Mouse (Mus musculus) spleen, adult 2 months (tissue): Measurements from ENCODE around the gene Sycn. TPM values are rescaled to one million over a fixed set of nuclear protein-coding genes. Genes with fewer than 3 reads are reported as not detected.

Experiments
- DNase-seq, 2 experiments: peaks; one replicate each; pipeline versions ENCODE4 v3.0.0 to v3.0.0-alpha.2; 2012 to 2021; ENCODE audit warnings: low spot score in 2 of 2, low read depth in 1 of 2
- H3K27ac ChIP-seq: fragments of 200-500 bp; 2 replicates; pipeline ENCODE4 v1.5.1; 2012; ENCODE audit warnings: low read length, inconsistent platforms; ENCODE audit not compliant: insufficient read depth
- H3K27me3 ChIP-seq: fragments of 200-500 bp; 2 replicates; pipeline ENCODE4 v1.6.1; 2012; ENCODE audit warnings: mild to moderate bottlenecking, moderate library complexity, low read length, inconsistent platforms; ENCODE audit not compliant: control insufficient read depth, insufficient read depth
- H3K36me3 ChIP-seq: fragments of 200-500 bp; 2 replicates; pipeline ENCODE4 v1.6.1; 2012; ENCODE audit warnings: mild to moderate bottlenecking, low read length, inconsistent platforms; ENCODE audit not compliant: control insufficient read depth, insufficient read depth
- H3K4me1 ChIP-seq: fragments of 200-500 bp; 2 replicates; pipeline ENCODE4 v1.6.1; 2011; ENCODE audit warnings: inconsistent platforms; ENCODE audit not compliant: control insufficient read depth, insufficient read depth, insufficient read length
- H3K4me3 ChIP-seq: fragments of 200-500 bp; 2 replicates; pipeline ENCODE4 v1.5.1; 2011; ENCODE audit warnings: mild to moderate bottlenecking, inconsistent platforms; ENCODE audit not compliant: insufficient read depth, insufficient read length; ENCODE audit errors: extremely low read depth
- CTCF ChIP-seq: fragments of 200-500 bp; IDR thresholded peaks from 2 replicates; pipeline ENCODE4 v1.5.1; 2011; ENCODE audit warnings: mild to moderate bottlenecking, inconsistent platforms; ENCODE audit not compliant: insufficient read depth, insufficient read length, insufficient replicate concordance; ENCODE audit errors: extremely low read depth
- POLR2A ChIP-seq: fragments of 200-500 bp; IDR thresholded peaks from 2 replicates; pipeline ENCODE4 v1.6.1; 2011; ENCODE audit warnings: low read depth, low read length, inconsistent platforms
- WGBS: fragments of 180-500 bp; shearing (Covaris S2); methylation state at CpG from one replicate; pipeline ENCODE4 v1.1.7; 2018; 5-methylcytosine and 5-hydroxymethylcytosine counted together
- polyA plus RNA-seq: library from polyadenylated mRNA; depleted of rRNA; stranded (reverse); fragments of >200 nt; gene quantifications from 2 replicates; pipeline ENCODE4 v1.2.3, GENCODE M21; 2012

Sycn gene
- polyA plus RNA-seq, 1 experiment, result 3,549 TPM

GRCm38 (mm10) chr7:28557069-28557468 is 16.4 kb downstream of the Sycn start:
- DNase-seq, result no peak
- TF ChIP-seq CTCF (no peak), POLR2A (no peak)
- no peaks in the 10 kb centered on the region for H3K27me3 ChIP-seq
- no peak overlapping the region for H3K4me3 ChIP-seq
- H3K27ac ChIP-seq, result no peak overlapping the region
- H3K36me3 ChIP-seq, result peaks cover 11% of the 10 kb centered on the region
- 73% methylated on average over 5 of the region's 5 CpGs for WGBS
- no peaks in the 10 kb centered on the region for H3K4me1 ChIP-seq

- 22% methylated on average over 6 of the region's 6 CpGs for WGBS
- no peak overlapping the region for H3K4me3 ChIP-seq
- no peak for DNase-seq
Observed at GRCm38 (mm10) chr7:28557708-28558107, 17.0 kb downstream of the Sycn start.

GRCm38 (mm10) chr7:28558486-28558885 is 17.8 kb downstream of the Sycn start:
- Histone ChIP-seq H3K4me3 (no peak overlapping the region), H3K36me3 (peaks cover 11% of the 10 kb centered on the region), H3K4me1 (no peaks in the 10 kb centered on the region), H3K27me3 (no peaks in the 10 kb centered on the region), H3K27ac (no peak overlapping the region)
- TF ChIP-seq POLR2A (no peak), CTCF (no peak)
- 76% methylated on average over 4 of the region's 4 CpGs for WGBS
- no peak for DNase-seq

More at GRCm38 (mm10) chr7:28557708-28558107, 17.0 kb downstream of the Sycn start:
- TF ChIP-seq POLR2A (no peak), CTCF (no peak)
- H3K27me3 ChIP-seq, result no peaks in the 10 kb centered on the region
- no peaks in the 10 kb centered on the region for H3K4me1 ChIP-seq
- H3K36me3 ChIP-seq, result peaks cover 11% of the 10 kb centered on the region
- no peak overlapping the region for H3K27ac ChIP-seq

- Histone ChIP-seq H3K27me3 (no peaks in the 10 kb centered on the region), H3K4me1 (no peaks in the 10 kb centered on the region), H3K36me3 (peaks cover 15% of the 10 kb centered on the region), H3K4me3 (no peak overlapping the region), H3K27ac (no peak overlapping the region)
- TF ChIP-seq POLR2A, result no peak
- DNase-seq, result no peak
- WGBS, result 80% methylated on average over 10 of the region's 10 CpGs
Observed at GRCm38 (mm10) chr7:28560856-28561255, 20.2 kb downstream of the Sycn start.

- 94% methylated on average over 11 of the region's 11 CpGs for WGBS
- no peaks in the 10 kb centered on the region for H3K4me1 ChIP-seq
- no peak for DNase-seq
- peaks cover 17% of the 10 kb centered on the region for H3K36me3 ChIP-seq
- no peak for TF ChIP-seq POLR2A
- TF ChIP-seq CTCF, result no peak
- no peaks in the 10 kb centered on the region for H3K27me3 ChIP-seq
- H3K27ac ChIP-seq, result no peak overlapping the region
- H3K4me3 ChIP-seq, result no peak overlapping the region
Observed at GRCm38 (mm10) chr7:28561967-28562366, 21.3 kb downstream of the Sycn start.

- no peak for TF ChIP-seq POLR2A
- TF ChIP-seq CTCF, result no peak
- DNase-seq, result no peak
- H3K4me1 ChIP-seq, result no peaks in the 10 kb centered on the region
Observed at GRCm38 (mm10) chr7:28562371-28562770, 21.7 kb downstream of the Sycn start.

GRCm38 (mm10) chr7:28562951-28563350 is 22.3 kb downstream of the Sycn start:
- H3K27ac ChIP-seq, result no peak overlapping the region
- TF ChIP-seq CTCF, result no peak
- TF ChIP-seq POLR2A, result no peak
- no peaks in the 10 kb centered on the region for H3K4me1 ChIP-seq
- no peaks in the 10 kb centered on the region for H3K27me3 ChIP-seq
- WGBS, result 97% methylated on average over 13 of the region's 13 CpGs
- DNase-seq, result no peak
- H3K4me3 ChIP-seq, result no peak overlapping the region
- H3K36me3 ChIP-seq, result peaks cover 22% of the 10 kb centered on the region

More at GRCm38 (mm10) chr7:28562371-28562770, 21.7 kb downstream of the Sycn start:
- Histone ChIP-seq H3K27ac (no peak overlapping the region), H3K27me3 (no peaks in the 10 kb centered on the region), H3K36me3 (peaks cover 19% of the 10 kb centered on the region), H3K4me3 (no peak overlapping the region)
- WGBS, result 93% methylated on average over 13 of the region's 13 CpGs
